Mouse (Mus musculus) bone marrow macrophage, adult 2 months (primary cell): ENCODE data around the gene Suclg2.

Source experiments
- CTCF ChIP-seq: IDR thresholded peaks from 2 replicates; pipeline ENCODE4 v1.5.1; 2012; ENCODE audit warnings: low read depth, mild to moderate bottlenecking, low read length, moderate library complexity
- POLR2A ChIP-seq: IDR thresholded peaks from 2 replicates; pipeline ENCODE4 v1.6.1; 2012; ENCODE audit warnings: mild to moderate bottlenecking, low read depth, low read length, borderline replicate concordance

DNA sequence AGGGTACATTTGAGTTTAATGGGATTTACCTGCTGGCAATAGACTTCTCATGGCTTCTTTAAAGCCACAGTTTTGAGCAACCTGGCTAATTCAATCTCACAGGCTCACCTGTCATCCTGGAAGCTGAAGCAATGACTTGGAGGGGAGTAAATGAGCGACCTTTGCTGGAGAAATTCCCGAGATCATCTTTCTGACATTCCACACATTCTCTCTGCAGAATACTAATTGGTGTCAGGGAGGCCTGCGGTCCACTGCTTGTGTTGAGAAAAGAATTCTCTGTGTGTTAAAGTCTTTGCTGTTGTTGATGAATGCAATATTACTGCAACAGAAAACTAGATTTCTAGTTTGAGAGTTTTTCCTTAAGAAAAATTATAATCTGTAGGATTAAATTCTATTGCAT is 39.3 kb downstream of the Suclg2 start:
- TF ChIP-seq CTCF (no peak), POLR2A (no peak)
